Mouse (Mus musculus): ENCODE data around the gene Hoxa7. TPM values are rescaled to one million over a fixed set of nuclear protein-coding genes. Genes with fewer than 3 reads are reported as not detected.

The Hoxa7 gene
- polyA plus RNA-seq, 2 experiments, result 10.1 to 15.8 TPM

DNA sequence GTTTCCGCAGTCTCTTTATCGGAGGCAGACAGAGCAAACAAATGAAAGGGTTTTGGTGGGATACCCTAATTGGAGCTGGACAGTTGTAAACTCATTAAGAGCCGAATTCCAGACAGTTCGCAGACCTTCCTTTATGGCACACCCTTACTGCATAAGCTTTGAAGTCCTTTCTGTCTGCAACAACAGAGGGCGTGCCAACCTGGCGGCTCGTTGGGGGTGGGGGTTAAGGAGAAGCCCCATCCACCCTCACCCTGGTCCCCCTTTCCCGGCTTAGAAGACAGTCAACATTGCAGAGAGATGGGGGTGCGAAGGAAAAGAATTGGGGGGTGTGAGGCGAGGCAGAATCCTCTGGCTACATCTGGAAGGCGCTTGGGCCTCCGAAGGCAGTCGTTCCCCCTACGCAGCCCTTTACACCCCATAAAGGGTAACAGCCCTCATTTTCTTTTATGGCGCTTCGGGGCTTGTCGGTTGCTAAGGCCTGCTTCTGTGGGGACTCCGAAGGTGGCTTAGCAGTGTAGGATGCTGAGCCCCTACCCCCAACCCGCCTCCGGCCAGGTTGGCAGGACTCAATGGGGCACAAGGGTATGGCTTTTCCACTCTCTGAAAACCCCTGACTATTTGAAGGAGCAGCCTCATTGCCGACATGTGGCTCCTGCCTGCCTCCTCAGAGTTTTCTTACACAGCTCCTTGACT, 485 bp upstream of the Hoxa7 start:
- TF ChIP-seq POLR2A (IDR thresholded peaks at IDR 0.05; ENCODE audit: borderline replicate concordance, extremely low read depth, insufficient read depth, insufficient read length), result peak; percentile 42; the same call in 1 of the 2 replicates
- 1% methylated on average over 21 of the region's 21 CpGs for WGBS
- Histone ChIP-seq H3K27me3 (ENCODE audit: control insufficient read depth, insufficient read depth, low read length) (peaks cover 5% of the 10 kb centered on the region; the same call in 1 of the 2 replicates), H3K4me2 (replicated peaks; ENCODE audit: low read depth, low read length, severe bottlenecking) (peak overlapping the region; percentile 96), H3K27ac (replicated peaks; ENCODE audit: low read depth, low read length) (peak overlapping the region; percentile 95), H3K9me3 (ENCODE audit: control insufficient read depth, low read length) (no peaks in the 10 kb centered on the region), H3K4me1 (ENCODE audit: control insufficient read depth, insufficient read depth, low read length) (peaks cover 35% of the 10 kb centered on the region), H3K9ac (ENCODE audit: low read depth, low read length, severe bottlenecking) (peak overlapping the region; percentile 100), H3K4me3 (replicated peaks; ENCODE audit: low read length) (peak overlapping the region; percentile 90), H3K36me3 (ENCODE audit: control insufficient read depth, insufficient read depth, low read length) (peaks cover 26% of the 10 kb centered on the region)
- peak; percentile 28 for ATAC-seq (ENCODE audit: low FRiP score, low read depth)
- peak; percentile 82 for DNase-seq (ENCODE audit: low spot score)

DNA sequence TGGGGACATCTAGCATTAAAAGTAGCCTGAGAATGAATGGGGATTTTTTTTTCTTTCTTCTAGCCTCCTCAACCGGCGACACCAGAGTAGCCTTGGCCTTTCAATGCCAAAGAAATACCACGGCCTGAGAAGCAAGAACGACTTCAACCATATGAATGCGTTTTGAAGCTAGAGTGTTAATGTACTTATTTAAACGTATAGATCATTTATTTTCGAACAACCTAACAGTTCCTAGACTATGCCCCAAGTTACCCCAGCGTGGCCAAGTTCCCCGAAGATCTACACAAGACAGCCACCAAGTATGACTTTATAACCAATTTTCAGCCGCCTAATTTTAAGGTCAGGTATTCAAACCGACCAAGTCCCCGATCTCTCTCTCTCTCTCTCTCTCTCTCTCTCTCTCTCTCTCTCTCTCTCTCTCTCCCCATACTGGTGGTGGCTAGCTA, 766 bp downstream of the Hoxa7 start:
- Histone ChIP-seq H3K4me2 (replicated peaks; ENCODE audit: low read depth, low read length, severe bottlenecking) (peak overlapping the region; percentile 96), H3K27ac (replicated peaks; ENCODE audit: low read depth, low read length) (peak overlapping the region; percentile 95), H3K4me3 (replicated peaks; ENCODE audit: low read length) (peak overlapping the region; percentile 90), H3K27me3 (ENCODE audit: control insufficient read depth, insufficient read depth, low read length) (peaks cover 6% of the 10 kb centered on the region; the same call in 1 of the 2 replicates), H3K9me3 (ENCODE audit: control insufficient read depth, low read length) (no peaks in the 10 kb centered on the region), H3K4me1 (ENCODE audit: control insufficient read depth, insufficient read depth, low read length) (peaks cover 34% of the 10 kb centered on the region), H3K9ac (ENCODE audit: low read depth, low read length, severe bottlenecking) (peak overlapping the region; percentile 100), H3K36me3 (ENCODE audit: control insufficient read depth, insufficient read depth, low read length) (peaks cover 26% of the 10 kb centered on the region)
- TF ChIP-seq POLR2A (IDR thresholded peaks at IDR 0.05; ENCODE audit: borderline replicate concordance, extremely low read depth, insufficient read depth, insufficient read length), result no peak
- DNase-seq (ENCODE audit: low spot score), result no peak
- no peak for ATAC-seq (ENCODE audit: low FRiP score, low read depth)
- 7% methylated on average over 12 of the region's 12 CpGs for WGBS

DNA sequence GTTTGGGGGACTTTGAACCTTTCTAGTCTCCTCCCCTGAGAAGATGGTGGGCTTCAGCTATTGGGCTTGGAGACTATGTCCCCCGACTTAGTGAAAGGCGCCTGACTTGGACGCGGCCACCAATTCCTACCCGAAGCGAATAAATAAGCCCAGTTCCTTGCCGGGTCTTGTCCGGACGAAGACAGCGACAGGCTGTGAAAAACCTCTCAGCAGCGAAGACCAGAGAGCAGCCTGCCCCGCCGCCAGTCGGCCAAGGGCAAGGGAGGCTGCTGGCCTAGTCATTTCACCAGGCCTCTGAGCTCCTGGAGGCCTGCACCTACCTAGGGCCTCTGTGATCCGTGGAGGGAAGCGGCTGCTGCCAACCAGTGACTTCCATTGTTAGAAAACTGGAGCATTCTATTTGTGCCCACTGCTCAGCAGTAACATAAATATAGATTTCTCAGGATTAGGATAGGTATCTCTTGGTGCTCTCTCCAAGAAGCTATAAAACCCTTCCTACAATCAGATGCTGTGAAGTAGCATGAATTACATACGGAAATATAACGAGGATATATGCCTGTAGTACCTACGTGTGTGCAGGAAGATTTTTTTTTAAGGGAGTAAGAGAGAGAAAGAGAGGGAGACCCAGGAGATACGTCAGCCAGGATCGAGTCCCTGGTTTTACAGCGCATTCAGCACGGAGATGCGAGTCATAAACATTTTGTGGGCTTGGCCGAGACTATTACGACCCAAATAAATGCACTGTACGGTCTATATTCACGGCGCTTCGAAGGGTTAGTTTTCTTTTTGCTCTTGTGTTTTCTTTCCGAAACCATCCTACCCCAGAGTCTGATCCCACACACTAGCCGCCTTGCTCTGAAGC, 1.4 kb downstream of the Hoxa7 start:
- no peak for TF ChIP-seq POLR2A (IDR thresholded peaks at IDR 0.05; ENCODE audit: borderline replicate concordance, extremely low read depth, insufficient read depth, insufficient read length)
- WGBS, result 18% methylated on average over 32 of the region's 32 CpGs
- Histone ChIP-seq H3K36me3 (ENCODE audit: control insufficient read depth, insufficient read depth, low read length) (peaks cover 20% of the 10 kb centered on the region), H3K4me2 (replicated peaks; ENCODE audit: low read depth, low read length, severe bottlenecking) (peak overlapping the region; percentile 96), H3K4me3 (replicated peaks; ENCODE audit: low read length) (peak overlapping the region; percentile 90), H3K4me1 (ENCODE audit: control insufficient read depth, insufficient read depth, low read length) (peaks cover 39% of the 10 kb centered on the region), H3K27me3 (ENCODE audit: control insufficient read depth, insufficient read depth, low read length) (peaks cover 13% of the 10 kb centered on the region), H3K27ac (replicated peaks; ENCODE audit: low read depth, low read length) (peak overlapping the region; percentile 95), H3K9ac (ENCODE audit: low read depth, low read length, severe bottlenecking) (peak overlapping the region; percentile 100), H3K9me3 (ENCODE audit: control insufficient read depth, low read length) (no peaks in the 10 kb centered on the region)
- DNase-seq (ENCODE audit: low spot score) (peak; percentile 64), ATAC-seq (ENCODE audit: low FRiP score, low read depth) (no peak)

DNA sequence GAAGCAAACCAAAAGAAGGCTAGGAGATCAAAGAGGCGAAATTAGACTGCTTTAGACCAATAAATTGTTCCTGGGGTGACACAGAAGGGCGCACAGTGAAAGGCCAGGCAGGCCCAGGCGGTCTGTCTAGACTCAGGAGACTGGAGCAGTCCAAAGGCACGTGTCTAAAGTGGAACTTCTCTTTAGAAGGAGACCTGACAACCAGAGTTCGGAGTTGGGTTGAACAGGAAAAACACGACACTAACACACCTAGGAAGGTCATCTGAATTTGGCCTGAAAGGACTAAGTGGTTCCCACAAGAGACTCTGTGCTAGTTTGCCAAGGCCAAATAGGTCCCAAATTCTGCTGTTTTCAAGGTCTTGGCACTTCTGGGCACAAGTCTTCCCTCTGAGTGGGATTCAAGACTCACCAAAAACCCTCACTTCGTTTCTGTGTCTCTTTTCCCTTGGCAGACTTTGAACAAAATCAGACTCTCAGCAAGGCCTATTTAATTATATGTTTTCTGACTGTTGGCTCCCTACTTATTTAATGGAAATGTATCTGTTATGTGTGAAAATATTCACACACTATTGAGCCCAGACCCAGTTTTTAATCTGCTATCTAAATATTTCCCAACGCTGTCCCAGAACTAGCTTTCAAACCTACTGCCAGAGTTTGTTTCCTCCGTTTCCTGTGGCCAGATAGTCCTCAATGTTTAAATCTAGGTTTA, 2.3 kb downstream of the Hoxa7 start:
- peaks cover 20% of the 10 kb centered on the region for H3K27me3 ChIP-seq (ENCODE audit: control insufficient read depth, insufficient read depth, low read length)
- H3K4me2 ChIP-seq (replicated peaks; ENCODE audit: low read depth, low read length, severe bottlenecking), result peak overlapping the region; percentile 96
- 0 out of 2 replicates have a peak overlapping the region, but pooled peaks have one; percentile 100 for H3K9ac ChIP-seq (ENCODE audit: low read depth, low read length, severe bottlenecking)
- ATAC-seq (ENCODE audit: low FRiP score, low read depth), result no peak
- H3K4me3 ChIP-seq (replicated peaks; ENCODE audit: low read length), result peak overlapping the region; percentile 90; the same call in 1 of the 2 replicates
- peaks cover 12% of the 10 kb centered on the region for H3K36me3 ChIP-seq (ENCODE audit: control insufficient read depth, insufficient read depth, low read length)
- no peak overlapping the region for H3K27ac ChIP-seq (replicated peaks; ENCODE audit: low read depth, low read length)
- no peak for TF ChIP-seq POLR2A (IDR thresholded peaks at IDR 0.05; ENCODE audit: borderline replicate concordance, extremely low read depth, insufficient read depth, insufficient read length)
- no peak for DNase-seq (ENCODE audit: low spot score)
- H3K4me1 ChIP-seq (ENCODE audit: control insufficient read depth, insufficient read depth, low read length), result peaks cover 41% of the 10 kb centered on the region
- 61% methylated on average over 9 of the region's 9 CpGs for WGBS
- no peaks in the 10 kb centered on the region for H3K9me3 ChIP-seq (ENCODE audit: control insufficient read depth, low read length)
